Mouse (Mus musculus) adrenal gland, adult 2 months (tissue): ENCODE results near the gene Mydgf. TPM values are rescaled to one million over a fixed set of nuclear protein-coding genes. Genes with fewer than 3 reads are reported as not detected.

Experiments used
- DNase-seq: peaks from one replicate; pipeline ENCODE4 v3.0.0; 2021
- microRNA-seq, 2 experiments: library from miRNA; unstranded; fragments of <30 nt; microRNA quantifications; one replicate each; pipeline ENCODE4 v1.2.0; 2021
- polyA plus RNA-seq: library from polyadenylated mRNA; depleted of rRNA; stranded (reverse); fragments of >200 nt; gene quantifications from 2 replicates; pipeline ENCODE4 v1.2.3, GENCODE M21; 2012; rRNA removed
- total RNA-seq, 2 experiments: library from RNA; stranded (reverse); gene quantifications; 2 replicates each; pipeline ENCODE4 v1.2.3; 2021

The Mydgf gene
- total and polyA plus RNA-seq, 3 experiments, result 51.8 to 71.0 (median 55.3) TPM

DNA sequence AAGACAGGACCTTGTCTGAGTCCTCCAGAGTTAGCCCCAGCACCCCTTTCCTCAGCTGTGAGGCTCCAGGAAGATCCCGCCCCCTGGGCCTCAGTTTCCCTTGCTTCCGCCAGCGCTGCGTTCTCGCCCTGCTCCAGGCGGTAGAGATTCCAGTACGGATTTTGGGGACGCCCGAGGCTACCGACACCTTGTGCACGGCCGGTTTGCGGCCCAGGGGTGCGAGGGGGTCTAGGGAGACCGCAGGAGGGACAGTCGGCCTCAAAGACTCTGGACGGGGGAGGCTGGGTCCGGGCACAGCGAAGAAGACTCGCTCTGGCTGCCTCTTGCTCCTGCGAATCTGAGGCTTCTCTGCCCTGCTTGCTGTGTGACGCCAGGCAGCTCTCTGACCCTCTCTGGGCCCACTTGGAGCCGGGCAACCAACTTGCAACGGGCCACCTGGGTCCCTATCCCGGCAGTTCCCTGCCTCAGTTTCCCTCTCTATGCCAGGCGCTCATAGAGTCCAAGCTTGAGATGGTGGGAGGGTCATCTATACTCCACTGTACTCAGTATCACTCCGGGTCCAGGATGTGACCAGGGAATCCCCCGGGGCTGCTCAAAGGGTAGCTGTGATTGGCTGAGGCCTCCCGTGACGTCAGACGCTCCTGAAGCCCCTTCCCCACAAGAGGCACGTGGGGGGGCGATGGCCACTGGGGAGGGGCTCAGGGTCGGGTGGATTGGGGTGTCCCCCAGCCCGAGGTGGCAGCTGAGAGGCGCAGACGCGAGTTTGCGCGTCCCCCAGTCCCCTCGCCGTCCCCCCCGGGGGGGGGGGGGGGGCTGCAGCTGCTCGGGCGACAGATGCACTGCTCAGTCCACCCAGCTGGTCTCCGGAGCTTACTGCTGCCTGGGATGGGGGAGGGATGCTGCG is 41.8 kb downstream of the Mydgf start:
- peak; percentile 25 for DNase-seq

DNA sequence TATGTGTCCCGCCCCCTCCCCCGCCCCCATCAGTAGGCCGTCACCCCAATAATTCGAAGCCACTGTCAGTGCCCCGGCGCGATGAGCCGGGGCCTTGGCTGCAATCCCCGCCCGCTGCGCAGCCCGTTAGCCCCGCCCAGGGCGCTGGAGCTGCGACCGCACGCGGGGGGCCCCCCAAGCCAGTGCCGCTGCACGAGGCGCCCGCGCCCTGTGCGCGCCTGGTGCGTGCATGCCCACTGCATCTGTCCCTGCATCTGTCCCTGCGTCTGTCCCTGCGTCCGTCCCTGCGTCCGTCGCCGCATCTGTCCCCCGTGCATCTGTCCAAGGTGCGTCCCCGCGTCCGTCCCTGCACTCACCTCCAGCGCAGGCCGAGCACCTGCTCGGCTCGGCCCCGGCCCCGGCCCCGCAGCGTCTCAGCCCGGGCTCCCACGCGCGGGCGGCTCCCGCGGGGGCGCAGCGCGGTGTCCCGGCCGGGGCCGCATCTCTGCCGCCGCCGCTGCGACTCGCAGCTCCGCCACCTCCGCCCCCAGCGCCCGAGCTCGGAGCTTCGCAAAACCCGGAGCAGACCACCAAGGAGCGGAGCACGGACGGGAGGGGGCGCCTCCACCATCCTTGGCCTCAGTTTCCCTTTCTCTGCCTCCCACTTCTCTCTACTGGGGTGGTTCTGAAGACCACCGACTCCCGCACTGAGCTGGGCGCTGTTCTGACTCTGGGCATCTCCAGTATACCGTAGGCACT is 43.7 kb downstream of the Mydgf start, which contains the start of gene Sema6b:
Sema6b (minus strand) TSS at position 486 of the 738 bp plus-strand sequence.
- peak; percentile 73 for DNase-seq

DNA sequence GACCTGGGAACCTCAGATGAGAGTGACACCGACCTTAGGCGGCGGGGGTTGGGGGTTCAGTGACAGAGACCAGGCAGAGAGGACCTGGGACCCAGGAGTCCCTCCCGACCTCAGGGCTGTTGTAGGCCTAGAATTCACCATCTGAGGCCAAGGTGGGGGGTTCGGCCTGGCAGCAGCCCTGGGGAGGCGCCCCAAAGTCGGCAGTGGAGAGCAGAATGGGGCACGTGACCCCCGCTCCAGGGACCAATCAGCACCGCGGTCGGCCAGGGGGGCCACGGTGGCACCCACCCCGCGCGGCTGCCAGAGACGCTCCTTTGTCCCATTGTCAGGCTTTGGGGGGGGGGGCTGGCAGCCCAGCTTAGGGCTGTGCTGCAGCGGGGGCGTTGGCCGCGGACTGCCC is 44.4 kb downstream of the Mydgf start:
- DNase-seq, result peak; percentile 25

DNA sequence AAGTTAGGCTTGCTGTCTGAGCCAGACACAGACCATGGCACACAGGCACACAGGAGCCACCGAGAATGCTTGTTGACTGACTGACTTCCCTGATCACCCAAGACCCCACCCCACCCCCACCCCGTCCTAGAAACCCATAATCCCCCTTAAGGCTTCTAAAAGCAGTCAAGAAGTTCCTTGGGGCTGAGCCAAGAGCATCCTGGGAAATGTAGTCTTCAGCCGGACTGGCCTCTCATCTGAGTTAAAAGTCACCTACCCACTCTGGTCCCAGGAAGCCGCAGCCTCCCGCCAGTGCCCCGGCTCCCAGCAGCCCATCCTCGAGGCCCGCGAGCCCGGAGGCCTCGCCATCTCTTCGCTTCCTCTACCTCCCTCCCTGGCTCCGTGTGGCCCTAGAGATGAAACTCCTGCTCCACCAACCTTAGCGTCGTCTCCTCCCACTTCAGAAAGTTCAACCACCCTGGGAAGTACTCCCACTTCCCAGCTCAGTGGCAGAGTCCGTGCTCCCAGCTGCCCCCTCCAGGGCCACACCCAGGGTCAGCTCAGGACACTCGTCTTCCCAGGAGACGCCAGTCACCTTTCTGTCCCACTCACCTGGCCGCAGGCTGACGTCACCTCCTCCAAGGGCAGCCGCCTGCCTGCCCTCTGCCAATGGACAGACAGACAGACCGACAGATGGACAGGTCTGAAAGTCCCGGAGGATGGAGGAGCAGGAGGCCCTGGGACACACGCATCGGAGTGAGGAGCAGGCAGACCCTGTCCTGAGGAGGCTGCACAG is 45.7 kb downstream of the Mydgf start:
- no peak for DNase-seq

DNA sequence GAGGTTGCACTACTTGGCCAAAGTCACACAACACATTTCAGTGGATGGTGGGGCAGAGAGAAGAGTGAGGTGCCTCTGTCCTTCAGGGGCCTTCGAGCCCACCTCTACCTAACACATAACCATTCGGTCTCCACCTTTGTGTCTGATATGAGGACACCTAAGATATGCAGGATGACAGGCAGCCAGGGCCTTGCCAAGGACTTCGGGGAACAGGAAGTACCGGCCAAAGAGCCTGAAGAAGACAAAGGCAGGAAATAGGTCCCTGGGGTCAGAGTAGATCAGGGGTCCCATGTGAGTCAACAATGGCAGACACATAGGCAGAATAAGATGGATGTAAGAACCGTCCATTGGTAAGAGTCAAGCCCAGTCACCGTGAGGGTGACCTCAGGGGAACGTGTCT is 47.2 kb downstream of the Mydgf start:
- DNase-seq, result no peak

DNA sequence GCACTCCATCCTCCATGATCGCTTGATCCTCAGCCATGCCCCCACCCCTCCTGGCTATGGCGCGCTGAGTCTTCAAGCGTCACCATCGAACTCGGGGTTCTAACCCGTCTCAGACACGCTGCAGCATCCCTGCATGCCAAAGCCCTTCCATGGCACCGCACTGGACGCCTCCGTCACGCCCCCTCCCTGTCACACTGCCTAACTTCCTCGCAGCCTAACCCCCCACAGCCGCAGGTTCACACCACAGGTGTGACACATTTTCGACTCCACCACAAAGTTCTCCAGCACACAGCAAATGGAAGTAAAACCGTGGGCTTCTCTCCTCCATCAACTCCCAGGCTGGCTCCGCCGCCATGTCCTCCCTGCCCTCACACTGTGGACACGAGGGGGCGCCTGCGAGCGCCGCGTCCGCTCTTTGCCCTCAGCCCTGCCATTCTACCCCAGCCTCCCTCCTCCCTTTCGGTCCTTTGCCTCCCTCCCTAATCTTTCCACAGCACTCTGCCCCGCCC is 49.2 kb downstream of the Mydgf start:
- DNase-seq, result peak; percentile 80

DNA sequence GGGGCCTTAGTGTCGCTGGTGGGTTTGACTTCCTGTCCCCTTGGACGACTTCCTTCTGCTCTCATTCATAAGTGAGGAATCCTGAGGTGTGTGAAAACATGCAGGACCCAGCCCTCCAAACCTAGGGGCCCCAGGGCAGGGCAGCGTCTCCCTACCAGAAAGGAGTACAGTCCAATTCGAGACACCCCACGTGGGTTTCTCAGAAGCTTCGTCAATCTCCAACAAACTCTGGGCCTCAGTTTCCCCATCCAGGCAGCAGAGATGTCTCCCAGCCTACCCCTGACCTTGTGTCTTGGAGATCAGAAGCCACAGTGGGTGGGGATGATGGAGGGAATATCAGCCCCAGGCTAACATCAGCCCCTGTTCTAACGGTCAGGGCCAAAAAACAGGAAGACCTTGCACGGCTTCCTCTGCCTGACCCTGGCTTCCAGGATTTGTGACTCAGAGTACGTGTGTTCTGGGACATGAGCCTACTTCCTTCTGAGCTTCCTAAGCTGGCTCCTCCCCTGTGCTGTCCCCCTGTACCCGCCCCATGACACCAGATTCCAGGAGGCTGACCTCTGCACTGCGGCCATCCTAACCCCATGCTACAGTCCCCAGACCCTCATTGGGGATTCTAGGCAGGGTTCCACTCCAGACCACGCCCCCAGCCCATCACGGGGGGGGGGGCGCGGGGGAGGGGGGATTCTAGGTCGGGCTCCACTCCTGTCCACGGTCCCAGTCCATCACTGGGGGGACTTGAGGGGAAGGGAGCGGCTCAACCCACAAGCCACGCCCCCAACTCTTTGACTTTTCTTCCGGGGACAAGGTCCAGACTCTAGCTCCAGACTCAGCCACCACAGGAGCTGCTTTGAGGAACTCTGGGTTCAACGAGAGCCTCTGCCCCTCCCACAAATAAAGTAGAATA is 50.0 kb downstream of the Mydgf start:
- DNase-seq, result peak; percentile 80

DNA sequence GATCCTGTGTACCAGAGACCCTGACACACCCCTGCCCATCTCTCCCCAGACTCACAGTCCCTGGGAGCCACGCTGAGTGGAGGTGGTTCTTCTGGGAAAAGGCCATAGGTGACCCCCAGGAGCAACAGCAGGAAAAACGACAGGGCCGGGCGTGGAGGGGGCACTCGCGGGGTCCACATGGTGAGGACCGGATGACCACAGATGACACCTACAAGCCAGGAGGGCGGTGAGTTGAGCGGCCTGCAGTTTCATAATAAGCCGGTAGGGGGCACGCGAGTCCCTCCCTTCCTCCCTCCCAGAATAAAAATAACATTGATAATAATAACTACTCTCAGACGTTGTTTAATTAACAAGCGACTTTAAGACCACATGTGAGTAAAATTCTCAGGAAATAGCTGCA is 51.1 kb downstream of the Mydgf start:
- peak; percentile 69 for DNase-seq

DNA sequence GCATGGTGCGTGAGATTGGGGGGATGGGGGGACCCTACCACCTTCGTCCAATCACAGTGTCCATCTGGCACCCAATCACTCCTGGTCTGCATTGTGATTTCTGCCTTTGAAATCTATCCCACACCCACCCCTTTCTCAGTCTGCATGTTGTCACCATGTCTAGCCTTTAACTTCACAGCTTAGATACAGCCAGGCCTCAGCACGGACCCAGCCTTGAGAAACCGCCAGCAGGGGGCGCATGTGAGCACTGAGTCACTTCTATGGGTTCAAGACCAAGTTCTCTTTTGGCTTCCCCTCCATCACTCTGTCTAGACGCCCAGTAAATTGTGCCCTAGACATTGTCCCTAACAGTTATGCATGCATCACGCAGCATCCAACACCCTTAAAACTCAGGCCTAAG is 51.9 kb downstream of the Mydgf start:
- DNase-seq, result peak; percentile 73

DNA sequence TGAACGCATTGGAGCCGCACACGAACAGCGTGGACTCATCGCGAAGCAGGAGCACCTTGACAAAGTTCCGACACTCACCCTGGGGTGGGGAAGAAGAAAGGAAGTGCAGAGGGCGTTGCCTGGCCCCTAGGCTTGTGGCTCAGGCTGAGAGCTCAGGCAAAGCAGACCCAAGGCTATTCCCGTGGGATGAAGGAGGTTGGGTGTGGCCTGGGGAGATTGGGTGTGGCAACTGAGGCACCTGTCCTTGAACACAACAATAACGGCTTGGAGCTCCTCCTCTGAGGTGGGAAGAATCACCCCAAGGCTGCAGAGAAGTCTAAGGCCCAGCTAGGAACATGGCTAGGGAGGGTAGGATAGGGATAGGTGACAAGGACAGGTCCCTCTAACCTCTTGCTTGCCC is 52.6 kb downstream of the Mydgf start:
- DNase-seq, result no peak

DNA sequence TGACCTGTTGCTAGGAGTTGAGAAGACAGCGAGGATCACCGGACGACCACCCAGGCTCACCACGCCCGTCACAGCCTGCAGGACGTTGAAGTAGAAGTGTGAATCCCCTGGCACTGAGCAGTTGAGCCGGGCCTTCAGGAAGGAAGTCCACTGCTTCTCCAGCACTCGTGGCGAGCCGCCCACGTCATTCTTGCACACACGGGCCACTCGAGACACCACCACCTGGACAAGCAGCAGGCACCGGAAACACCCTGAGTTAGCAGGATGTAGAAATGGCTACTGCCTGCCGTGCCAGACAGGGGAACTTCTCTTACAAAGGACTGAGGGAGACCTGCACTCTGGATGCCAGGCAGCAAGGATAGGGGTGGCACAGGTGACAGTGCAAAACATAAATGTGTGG is 55.5 kb downstream of the Mydgf start:
- DNase-seq, result no peak

DNA sequence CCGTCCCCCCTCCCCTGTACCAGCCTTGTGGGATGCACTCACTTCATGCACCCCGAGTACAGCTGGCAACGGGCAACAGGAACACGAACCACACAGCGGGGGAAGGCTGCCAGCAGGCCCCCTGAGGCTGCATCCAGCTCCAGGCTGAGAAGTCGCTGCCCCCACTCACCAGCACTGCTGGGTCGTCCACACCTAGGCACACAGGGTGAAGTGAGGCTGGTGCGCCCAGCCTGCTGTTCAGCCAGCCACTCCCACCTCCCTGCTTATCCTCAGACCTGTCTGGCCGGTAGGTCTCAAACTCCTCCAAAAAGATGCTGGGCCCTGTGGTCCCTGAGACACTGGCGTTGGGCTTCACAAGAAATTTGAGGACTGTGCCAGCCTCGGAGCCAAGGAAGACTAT is 57.5 kb downstream of the Mydgf start:
- no peak for DNase-seq

Small RNA genes within 50 kb of the gene (microRNA-seq; reads per million reads assigned to microRNA genes)
- gene Gm44397, result 0 reads per million in 2 experiments

Other genes starting within 250 kb of the Mydgf start
- 1 to 10 TPM; 3.0 to 3.6 TPM for gene Zfp119b, start 234.4 kb downstream of the Mydgf start, total RNA-seq
- gene Zfp119b, start 234.4 kb downstream of the Mydgf start, polyA plus RNA-seq, result 0.07 TPM in 1 of 2 replicates, not detected in the other
- 1 to 10 TPM in 1 of 2 experiments, under 1 TPM in 1; 0.66 to 1.2 TPM for gene Ebi3, start 231.3 kb downstream of the Mydgf start, total RNA-seq
- 4.7 and 5.8 TPM in 2 replicates for gene Ebi3, start 231.3 kb downstream of the Mydgf start, polyA plus RNA-seq
- gene Yju2, start 224.8 kb downstream of the Mydgf start, total RNA-seq, result 10 to 100 TPM; 16.7 to 19.1 TPM
- 4.4 and 5.3 TPM in 2 replicates for gene Yju2, start 224.8 kb downstream of the Mydgf start, polyA plus RNA-seq
- gene Shd, start 213.5 kb downstream of the Mydgf start, total RNA-seq, result 1 to 10 TPM in 1 of 2 experiments, under 1 TPM in 1; 0.52 to 1.2 TPM
- 3.2 and 7.8 TPM in 2 replicates for gene Shd, start 213.5 kb downstream of the Mydgf start, polyA plus RNA-seq
- 1 to 10 TPM; 1.0 to 2.7 TPM for gene Fsd1, start 197.4 kb downstream of the Mydgf start, total RNA-seq
- gene Fsd1, start 197.4 kb downstream of the Mydgf start, polyA plus RNA-seq, result 2.3 and 2.7 TPM in 2 replicates
- gene Stap2, start 178.3 kb downstream of the Mydgf start, total RNA-seq, result 1 to 10 TPM; 5.6 TPM
- gene Stap2, start 178.3 kb downstream of the Mydgf start, polyA plus RNA-seq, result 5.2 and 8.4 TPM in 2 replicates
- 10 to 100 TPM; 87.3 to 90.5 TPM for gene Mpnd, start 178.2 kb downstream of the Mydgf start, total RNA-seq
- gene Mpnd, start 178.2 kb downstream of the Mydgf start, polyA plus RNA-seq, result 179 and 197 TPM in 2 replicates
- 10 to 100 TPM; 41.3 to 44.0 TPM for gene Sh3gl1, start 147.3 kb downstream of the Mydgf start, total RNA-seq
- 66.4 and 70.6 TPM in 2 replicates for gene Sh3gl1, start 147.3 kb downstream of the Mydgf start, polyA plus RNA-seq
- 1 to 10 TPM; 1.6 to 2.5 TPM for gene Chaf1a, start 143.5 kb downstream of the Mydgf start, total RNA-seq
- 1.5 and 2.0 TPM in 2 replicates for gene Chaf1a, start 143.5 kb downstream of the Mydgf start, polyA plus RNA-seq
- 10 to 100 TPM; 83.2 to 83.8 TPM for gene Ubxn6, start 108.9 kb downstream of the Mydgf start, total RNA-seq
- gene Ubxn6, start 108.9 kb downstream of the Mydgf start, polyA plus RNA-seq, result 67.8 and 91.2 TPM in 2 replicates
- 10 to 100 TPM; 52.7 to 63.7 TPM for gene Hdgfl2, start 104.3 kb downstream of the Mydgf start, total RNA-seq
- 93.5 and 97.9 TPM in 2 replicates for gene Hdgfl2, start 104.3 kb downstream of the Mydgf start, polyA plus RNA-seq
- 100 to 1,000 TPM in 1 of 2 experiments, 10 to 100 TPM in 1; 92.6 to 121 TPM for gene Plin4, start 74.1 kb downstream of the Mydgf start, total RNA-seq
- gene Plin4, start 74.1 kb downstream of the Mydgf start, polyA plus RNA-seq, result 100 and 184 TPM in 2 replicates
- gene Plin5, start 66.3 kb downstream of the Mydgf start, total RNA-seq, result 10 to 100 TPM; 59.5 to 71.9 TPM
- 42.9 and 91.7 TPM in 2 replicates for gene Plin5, start 66.3 kb downstream of the Mydgf start, polyA plus RNA-seq
- gene Lrg1, start 61.9 kb downstream of the Mydgf start, total RNA-seq, result 10 to 100 TPM; 23.9 to 45.5 TPM
- gene Lrg1, start 61.9 kb downstream of the Mydgf start, polyA plus RNA-seq, result 134 and 212 TPM in 2 replicates
- 10 to 100 TPM in 1 of 2 experiments, 1 to 10 TPM in 1; 6.3 to 10.2 TPM for gene Sema6b, start 43.6 kb downstream of the Mydgf start, total RNA-seq
- gene Sema6b, start 43.6 kb downstream of the Mydgf start, polyA plus RNA-seq, result 32.9 and 36.5 TPM in 2 replicates
- 1 to 10 TPM; 2.0 to 2.4 TPM for gene Tnfaip8l1, start 21.4 kb downstream of the Mydgf start, total RNA-seq
- gene Tnfaip8l1, start 21.4 kb downstream of the Mydgf start, polyA plus RNA-seq, result 4.2 and 6.7 TPM in 2 replicates
- gene Dpp9, start 35.0 kb upstream of the Mydgf start, total RNA-seq, result 10 to 100 TPM; 37.5 to 39.7 TPM
- gene Dpp9, start 35.0 kb upstream of the Mydgf start, polyA plus RNA-seq, result 53.2 and 65.3 TPM in 2 replicates
- gene Fem1a, start 72.9 kb upstream of the Mydgf start, total RNA-seq, result 10 to 100 TPM; 27.0 to 32.4 TPM
- gene Fem1a, start 72.9 kb upstream of the Mydgf start, polyA plus RNA-seq, result 44.6 and 46.9 TPM in 2 replicates
- 10 to 100 TPM; 22.7 to 29.4 TPM for gene Ticam1, start 92.9 kb upstream of the Mydgf start, total RNA-seq
- 39.7 and 50.2 TPM in 2 replicates for gene Ticam1, start 92.9 kb upstream of the Mydgf start, polyA plus RNA-seq
- 100 to 1,000 TPM in 1 of 2 experiments, 10 to 100 TPM in 1; 65.9 to 101 TPM for gene Plin3, start 109.0 kb upstream of the Mydgf start, total RNA-seq
- 43.9 and 51.8 TPM in 2 replicates for gene Plin3, start 109.0 kb upstream of the Mydgf start, polyA plus RNA-seq
- gene Arrdc5, start 116.4 kb upstream of the Mydgf start, total RNA-seq, result not detected
- not detected in 2 replicates for gene Arrdc5, start 116.4 kb upstream of the Mydgf start, polyA plus RNA-seq
- 1 to 10 TPM; 3.1 to 3.5 TPM for gene Uhrf1, start 119.4 kb upstream of the Mydgf start, total RNA-seq
- gene Uhrf1, start 119.4 kb upstream of the Mydgf start, polyA plus RNA-seq, result 2.7 and 3.0 TPM in 2 replicates
- 10 to 100 TPM; 37.6 to 37.8 TPM for gene Kdm4b, start 142.1 kb upstream of the Mydgf start, total RNA-seq
- gene Kdm4b, start 142.1 kb upstream of the Mydgf start, polyA plus RNA-seq, result 53.7 and 56.4 TPM in 2 replicates